Mouse (Mus musculus) bone marrow macrophage, adult 2 months (primary cell): ENCODE results near the gene Ano4.

ENCODE experiments used
- CTCF ChIP-seq: IDR thresholded peaks from 2 replicates; pipeline ENCODE4 v1.5.1; 2012; ENCODE audit warnings: low read depth, mild to moderate bottlenecking, low read length, moderate library complexity
- POLR2A ChIP-seq: IDR thresholded peaks from 2 replicates; pipeline ENCODE4 v1.6.1; 2012; ENCODE audit warnings: mild to moderate bottlenecking, low read depth, low read length, borderline replicate concordance

GRCm38 (mm10) chr10:89110917-89111316 is 233.6 kb downstream of the Ano4 start:
- no peak for TF ChIP-seq CTCF
- no peak for TF ChIP-seq POLR2A
